Mouse (Mus musculus) hindbrain, embryonic 11.5 days (tissue): ENCODE results near the gene Zg16. TPM values are rescaled to one million over a fixed set of nuclear protein-coding genes. Genes with fewer than 3 reads are reported as not detected.

Source experiments
- ATAC-seq: fragments of 200-750 bp; cut with Nextera tagmentation; 2 replicates; pipeline ENCODE4 v1.8.0; 2017; ENCODE audit warnings: mild to moderate bottlenecking, moderate TSS enrichment, moderate library complexity; ENCODE audit not compliant: low FRiP score
- DNase-seq: peaks from one replicate; pipeline ENCODE4 v3.0.0-alpha.2; 2015; ENCODE audit warnings: low spot score
- H3K27ac ChIP-seq: fragments of 300-500 bp; sonication (generic); 2 replicates; pipeline ENCODE4 v1.5.1; 2014; ENCODE audit warnings: mild to moderate bottlenecking, low read depth, low read length
- H3K27me3 ChIP-seq: fragments of 300-500 bp; sonication (generic); 2 replicates; pipeline ENCODE4 v1.6.1; 2014; ENCODE audit warnings: mild to moderate bottlenecking, low read length, moderate library complexity, mixed read lengths; ENCODE audit not compliant: control insufficient read depth, insufficient read depth
- H3K36me3 ChIP-seq: fragments of 300-500 bp; sonication (generic); 2 replicates; pipeline ENCODE4 v1.6.1; 2014; ENCODE audit warnings: mild to moderate bottlenecking, low read length, moderate library complexity, mixed read lengths; ENCODE audit not compliant: control insufficient read depth, insufficient read depth
- H3K4me1 ChIP-seq: fragments of 300-500 bp; sonication (generic); replicated peaks from 2 replicates; pipeline ENCODE4 v1.6.1; 2014; ENCODE audit warnings: low read length, mixed read lengths; ENCODE audit not compliant: control insufficient read depth, insufficient read depth
- H3K4me2 ChIP-seq: fragments of 300-500 bp; sonication (generic); replicated peaks from 2 replicates; pipeline ENCODE4 v1.6.1; 2014; ENCODE audit warnings: mild to moderate bottlenecking, low read depth, low read length
- H3K4me3 ChIP-seq: fragments of 300-500 bp; sonication (generic); 2 replicates; pipeline ENCODE4 v1.5.1; 2014; ENCODE audit warnings: low read depth, low read length
- H3K9ac ChIP-seq: fragments of 300-500 bp; sonication (generic); 2 replicates; pipeline ENCODE4 v1.6.1; 2014; ENCODE audit warnings: low read depth, low read length
- H3K9me3 ChIP-seq: fragments of 300-500 bp; sonication (generic); 2 replicates; pipeline ENCODE4 v1.6.1; 2016; ENCODE audit warnings: low read length; ENCODE audit not compliant: control insufficient read depth
- WGBS: fragments of 180-500 bp; shearing (Covaris S2); extraction: QIAGEN DNeasy Blood & Tissue Kit; methylation state at CpG from one replicate; pipeline ENCODE4 v1.1.7; 2014; 5-methylcytosine and 5-hydroxymethylcytosine counted together
- polyA plus RNA-seq: library from polyadenylated mRNA; unstranded; fragments of >200 nt; fragmentation: Nextera tagmentation; extraction: Ambion mirVana; gene quantifications from 2 replicates; pipeline ENCODE4 v1.2.1, GENCODE M21; 2014

Gene Zg16
- polyA plus RNA-seq, 1 experiment from 2014 or later, result not detected

GRCm38 (mm10) chr7:127011717-127012116 is 75.4 kb downstream of the Zg16 start:
- ATAC-seq (no peak), DNase-seq (no peak)
- H3K9ac ChIP-seq, result no peak overlapping the region
- no peak overlapping the region for H3K4me2 ChIP-seq
- H3K27ac ChIP-seq, result no peak overlapping the region
- H3K36me3 ChIP-seq, result 0 out of 2 replicates have a peak, but pooled peaks cover 4% of the 10 kb centered on the region
- H3K27me3 ChIP-seq, result no peaks in the 10 kb centered on the region
- 72% methylated on average over 2 of the region's 2 CpGs for WGBS
- no peak overlapping the region for H3K4me3 ChIP-seq
- peaks cover 7% of the 10 kb centered on the region for H3K4me1 ChIP-seq
- no peaks in the 10 kb centered on the region for H3K9me3 ChIP-seq

GRCm38 (mm10) chr7:127011051-127011450 is 76.1 kb downstream of the Zg16 start:
- H3K4me2 ChIP-seq, result no peak overlapping the region
- DNase-seq (no peak), ATAC-seq (no peak)
- no peak overlapping the region for H3K27ac ChIP-seq
- H3K9me3 ChIP-seq, result no peaks in the 10 kb centered on the region
- H3K9ac ChIP-seq, result no peak overlapping the region
- H3K4me3 ChIP-seq, result no peak overlapping the region
- 91% methylated on average over 2 of the region's 2 CpGs for WGBS
- H3K27me3 ChIP-seq, result no peaks in the 10 kb centered on the region
- peaks cover 6% of the 10 kb centered on the region for H3K4me1 ChIP-seq
- H3K36me3 ChIP-seq, result 0 out of 2 replicates have a peak, but pooled peaks cover 4% of the 10 kb centered on the region

- H3K4me2 ChIP-seq, result no peak overlapping the region
- H3K36me3 ChIP-seq, result 0 out of 2 replicates have a peak, but pooled peaks cover 4% of the 10 kb centered on the region
- WGBS, result 87% methylated on average over 17 of the region's 17 CpGs
- no peaks in the 10 kb centered on the region for H3K9me3 ChIP-seq
- DNase-seq (no peak), ATAC-seq (no peak)
- no peaks in the 10 kb centered on the region for H3K4me1 ChIP-seq
- H3K27ac ChIP-seq, result 0 out of 2 replicates have a peak overlapping the region, but pooled peaks have one; percentile 67
- H3K9ac ChIP-seq, result no peak overlapping the region
- H3K27me3 ChIP-seq, result no peaks in the 10 kb centered on the region
- H3K4me3 ChIP-seq, result no peak overlapping the region
These were observed 77.6 kb downstream of the Zg16 start for GRCm38 (mm10) chr7:127009307-127010085.

- ATAC-seq (peak; percentile 56; the same call in 1 of the 2 replicates), DNase-seq (no peak)
- no peak overlapping the region for H3K4me2 ChIP-seq
- no peaks in the 10 kb centered on the region for H3K9me3 ChIP-seq
- H3K4me1 ChIP-seq, result no peaks in the 10 kb centered on the region
- no peak overlapping the region for H3K9ac ChIP-seq
- 70% methylated on average over 9 of the region's 9 CpGs for WGBS
- H3K4me3 ChIP-seq, result no peak overlapping the region
- H3K36me3 ChIP-seq, result 0 out of 2 replicates have a peak, but pooled peaks cover 2% of the 10 kb centered on the region
- no peaks in the 10 kb centered on the region for H3K27me3 ChIP-seq
- H3K27ac ChIP-seq, result peak overlapping the region; percentile 67
These were observed 78.7 kb downstream of the Zg16 start for GRCm38 (mm10) chr7:127008239-127009019.

GRCm38 (mm10) chr7:127007313-127008024 is 79.7 kb downstream of the Zg16 start:
- WGBS, result 83% methylated on average over 6 of the region's 6 CpGs
- Histone ChIP-seq H3K4me1 (no peaks in the 10 kb centered on the region), H3K4me3 (no peak overlapping the region), H3K27me3 (no peaks in the 10 kb centered on the region), H3K36me3 (no peaks in the 10 kb centered on the region), H3K27ac (no peak overlapping the region), H3K9ac (no peak overlapping the region), H3K9me3 (no peaks in the 10 kb centered on the region), H3K4me2 (no peak overlapping the region)
- DNase-seq (no peak), ATAC-seq (no peak)

- Histone ChIP-seq H3K9ac (no peak overlapping the region), H3K4me2 (no peak overlapping the region), H3K36me3 (no peaks in the 10 kb centered on the region), H3K4me3 (no peak overlapping the region), H3K27ac (no peak overlapping the region), H3K27me3 (no peaks in the 10 kb centered on the region), H3K9me3 (no peaks in the 10 kb centered on the region), H3K4me1 (no peaks in the 10 kb centered on the region)
- WGBS, result 85% methylated on average over 4 of the region's 4 CpGs
- ATAC-seq (no peak), DNase-seq (no peak)
These were observed 82.8 kb downstream of the Zg16 start for GRCm38 (mm10) chr7:127004122-127004875.

- no peak for ATAC-seq
- H3K9ac ChIP-seq, result no peak overlapping the region
- no peak for DNase-seq
- no peaks in the 10 kb centered on the region for H3K27me3 ChIP-seq
- H3K4me2 ChIP-seq, result no peak overlapping the region
- no peak overlapping the region for H3K4me3 ChIP-seq
- H3K9me3 ChIP-seq, result no peaks in the 10 kb centered on the region
- no peak overlapping the region for H3K27ac ChIP-seq
- no peaks in the 10 kb centered on the region for H3K4me1 ChIP-seq
- H3K36me3 ChIP-seq, result no peaks in the 10 kb centered on the region
- WGBS, result 95% methylated on average over 5 of the region's 5 CpGs
These were observed 83.5 kb downstream of the Zg16 start for GRCm38 (mm10) chr7:127003620-127004019.
